Mouse (Mus musculus) neural tube, embryonic 11.5 days (tissue): ENCODE measurements around the gene Slc35e3. TPM values are rescaled to one million over a fixed set of nuclear protein-coding genes. Genes with fewer than 3 reads are reported as not detected.

ENCODE experiments used
- ATAC-seq: fragments of 200-750 bp; cut with Nextera tagmentation; 2 replicates; pipeline ENCODE4 v1.8.0; 2017; ENCODE audit warnings: moderate number of reproducible peaks, mild to moderate bottlenecking, moderate TSS enrichment, moderate library complexity; ENCODE audit not compliant: insufficient read depth, low FRiP score, low TSS enrichment
- DNase-seq: peaks from one replicate; pipeline ENCODE4 v3.0.0-alpha.2; 2015; ENCODE audit warnings: low spot score
- H3K27ac ChIP-seq: fragments of 300-500 bp; sonication (generic); 2 replicates; pipeline ENCODE4 v1.5.1; 2014; ENCODE audit warnings: low read depth, mild to moderate bottlenecking, low read length
- H3K27me3 ChIP-seq: fragments of 300-500 bp; sonication (generic); 2 replicates; pipeline ENCODE4 v1.6.1; 2014; ENCODE audit warnings: mild to moderate bottlenecking, low read length, mixed read lengths; ENCODE audit not compliant: control insufficient read depth, insufficient read depth
- H3K36me3 ChIP-seq: fragments of 300-500 bp; sonication (generic); 2 replicates; pipeline ENCODE4 v1.6.1; 2014; ENCODE audit warnings: mild to moderate bottlenecking, low read length, moderate library complexity, mixed read lengths; ENCODE audit not compliant: control insufficient read depth, insufficient read depth
- H3K4me1 ChIP-seq: fragments of 300-500 bp; sonication (generic); 2 replicates; pipeline ENCODE4 v1.6.1; 2014; ENCODE audit warnings: low read length, mixed read lengths; ENCODE audit not compliant: control insufficient read depth, insufficient read depth
- H3K4me2 ChIP-seq: fragments of 300-500 bp; sonication (generic); 2 replicates; pipeline ENCODE4 v1.6.1; 2014; ENCODE audit warnings: low read depth, mild to moderate bottlenecking, moderate library complexity
- H3K4me3 ChIP-seq: fragments of 300-500 bp; sonication (generic); 2 replicates; pipeline ENCODE4 v1.5.1; 2014; ENCODE audit warnings: low read depth, low read length
- H3K9ac ChIP-seq: fragments of 300-500 bp; sonication (generic); 2 replicates; pipeline ENCODE4 v1.6.1; 2014; ENCODE audit warnings: mild to moderate bottlenecking, low read length
- H3K9me3 ChIP-seq: fragments of 300-500 bp; sonication (generic); 2 replicates; pipeline ENCODE4 v1.6.1; 2016; ENCODE audit warnings: low read length; ENCODE audit not compliant: control insufficient read depth
- WGBS: fragments of 180-500 bp; shearing (Covaris S2); extraction: QIAGEN DNeasy Blood & Tissue Kit; methylation state at CpG from one replicate; pipeline ENCODE4 v1.1.7; 2014; 5-methylcytosine and 5-hydroxymethylcytosine counted together
- polyA plus RNA-seq: library from polyadenylated mRNA; unstranded; fragments of >200 nt; fragmentation: Nextera tagmentation; extraction: Ambion mirVana; gene quantifications from 2 replicates; pipeline ENCODE4 v1.2.1, GENCODE M21; 2014

Slc35e3 gene
- polyA plus RNA-seq, 1 experiment from 2014 or later = 21.2 TPM

DNA sequence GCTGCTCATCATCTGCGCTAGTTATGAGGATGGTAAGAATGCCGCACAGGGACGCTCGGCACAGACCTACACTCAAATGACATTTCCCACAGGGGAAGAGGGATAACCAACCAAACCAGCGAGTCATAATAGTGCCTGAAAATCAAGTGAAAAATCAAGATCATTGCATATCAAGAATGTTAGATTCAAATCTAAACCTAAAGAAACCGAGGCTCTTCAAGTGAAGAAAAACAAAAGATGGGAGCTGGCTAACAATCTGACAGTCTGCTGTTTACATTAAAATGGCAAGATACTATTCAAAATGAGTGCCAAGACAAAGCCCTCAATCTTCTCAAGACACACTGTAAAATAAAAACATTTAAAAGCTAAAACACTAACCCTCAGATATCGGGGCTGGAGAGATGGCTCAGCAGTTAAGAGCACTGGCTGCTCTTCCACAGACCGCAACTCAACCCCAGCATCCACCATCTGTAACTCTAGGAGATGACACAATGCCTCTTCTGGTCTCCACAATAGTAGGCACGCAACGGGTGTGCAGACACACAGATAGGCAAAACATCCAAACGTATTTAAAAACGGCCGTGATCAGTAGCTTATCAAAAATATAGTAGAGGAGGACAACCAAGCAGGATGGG, 37.7 kb upstream of the Slc35e3 start:
- H3K9ac ChIP-seq = no peak overlapping the region
- no peaks in the 10 kb centered on the region for H3K4me1 ChIP-seq
- ATAC-seq (no peak), DNase-seq (no peak)
- H3K4me3 ChIP-seq = no peak overlapping the region
- no peak overlapping the region for H3K4me2 ChIP-seq
- H3K27ac ChIP-seq = no peak overlapping the region
- no peaks in the 10 kb centered on the region for H3K27me3 ChIP-seq
- WGBS = 95% methylated on average over 13 of the region's 13 CpGs
- no peaks in the 10 kb centered on the region for H3K9me3 ChIP-seq
- peaks cover 25% of the 10 kb centered on the region for H3K36me3 ChIP-seq

DNA sequence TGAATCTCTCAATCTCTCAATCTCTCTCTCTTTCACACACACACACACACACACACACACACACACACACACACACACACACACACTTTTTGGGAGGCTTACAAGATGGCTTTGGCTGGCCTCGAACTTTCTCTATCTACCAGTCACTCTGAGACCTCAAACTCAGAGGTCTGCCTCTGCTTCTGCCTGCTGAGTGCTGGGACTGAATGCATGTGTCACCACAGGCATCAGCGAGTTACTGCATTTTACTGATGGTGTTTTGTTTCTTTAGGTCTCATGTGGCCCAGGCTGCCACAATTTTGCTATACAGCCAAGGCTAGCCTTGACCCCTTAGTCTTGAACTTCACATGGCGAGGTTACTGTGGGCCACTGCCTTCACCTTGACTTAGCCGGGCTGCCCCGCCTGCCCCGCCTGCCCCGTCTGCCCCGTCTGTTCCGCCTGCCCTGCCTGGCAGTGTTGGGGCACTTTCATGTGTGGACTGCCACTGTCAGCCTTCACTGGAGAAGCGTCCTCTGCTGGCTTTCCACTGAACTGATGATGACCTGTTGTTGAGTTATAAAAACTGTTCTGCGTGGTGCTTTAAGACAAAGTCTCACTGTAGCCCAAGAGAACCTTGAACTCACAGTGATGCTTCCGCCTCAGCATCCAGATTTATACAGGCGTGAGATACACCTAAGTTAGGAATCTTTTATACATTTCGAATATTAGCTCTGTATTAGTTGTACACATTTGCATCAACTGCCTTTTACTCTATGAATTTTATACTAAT, 36.5 kb upstream of the Slc35e3 start:
- Histone ChIP-seq H3K36me3 (peaks cover 24% of the 10 kb centered on the region), H3K27ac (no peak overlapping the region), H3K4me1 (no peaks in the 10 kb centered on the region), H3K27me3 (no peaks in the 10 kb centered on the region), H3K4me3 (no peak overlapping the region), H3K9me3 (no peaks in the 10 kb centered on the region), H3K4me2 (no peak overlapping the region), H3K9ac (no peak overlapping the region)
- ATAC-seq (no peak), DNase-seq (no peak)
- 92% methylated on average over 14 of the region's 14 CpGs for WGBS

DNA sequence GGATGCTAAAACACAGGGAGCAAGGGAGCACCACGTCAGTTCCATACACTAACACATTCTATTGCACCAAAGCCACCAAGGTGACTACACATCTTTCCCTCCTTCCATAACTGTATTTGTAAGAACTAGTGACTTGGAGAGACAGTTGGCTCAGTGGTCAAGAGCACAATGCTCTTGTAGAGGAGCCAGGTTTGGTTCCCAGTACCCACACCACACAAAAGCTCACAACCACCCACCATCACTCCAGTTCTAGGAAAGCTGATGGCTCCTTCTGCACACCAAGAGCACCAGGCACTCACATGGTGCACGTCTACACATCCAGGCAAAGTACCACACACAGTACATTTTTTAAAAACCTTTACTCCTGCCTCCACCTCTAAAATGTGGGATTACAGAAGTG, 35.9 kb upstream of the Slc35e3 start:
- Histone ChIP-seq H3K4me2 (no peak overlapping the region), H3K4me1 (no peaks in the 10 kb centered on the region), H3K27me3 (no peaks in the 10 kb centered on the region), H3K4me3 (no peak overlapping the region), H3K9me3 (no peaks in the 10 kb centered on the region), H3K9ac (no peak overlapping the region), H3K27ac (no peak overlapping the region), H3K36me3 (peaks cover 24% of the 10 kb centered on the region)
- DNase-seq (no peak), ATAC-seq (no peak)
- 89% methylated on average over 2 of the region's 2 CpGs for WGBS

DNA sequence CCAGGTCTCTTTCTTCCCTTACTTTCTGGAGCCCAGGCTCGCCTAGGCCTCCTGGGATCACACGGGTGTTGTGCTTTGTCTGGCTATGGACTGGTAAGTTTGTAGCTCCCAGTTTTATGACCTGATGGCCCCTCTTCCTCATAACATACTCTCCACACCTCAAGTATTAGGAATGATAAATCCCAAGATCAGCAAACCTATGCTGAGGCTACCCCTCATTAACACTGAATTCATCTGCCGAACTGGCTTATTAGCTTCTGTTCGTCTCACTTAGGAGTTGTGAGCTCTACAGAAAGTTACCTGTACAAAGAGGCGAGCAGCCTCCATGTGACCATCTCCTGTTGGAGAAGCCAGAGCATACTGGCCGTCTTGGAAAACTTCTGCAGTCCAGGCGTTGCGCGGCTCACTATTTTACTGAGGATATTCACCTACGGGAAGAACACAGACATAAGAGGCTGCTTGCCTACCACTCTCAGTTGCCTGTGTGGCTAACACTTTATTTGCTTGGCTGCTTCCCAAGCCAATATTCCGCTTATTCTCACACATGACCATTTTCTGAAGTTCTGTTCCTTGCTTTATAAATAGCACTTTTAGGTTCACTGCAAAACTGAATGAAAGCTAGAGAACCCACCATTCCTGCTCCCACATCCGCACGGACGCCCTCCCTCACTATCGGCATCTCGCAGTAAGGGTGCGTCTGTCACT, 35.0 kb upstream of the Slc35e3 start:
- Histone ChIP-seq H3K36me3 (peaks cover 22% of the 10 kb centered on the region), H3K4me1 (no peaks in the 10 kb centered on the region), H3K4me2 (no peak overlapping the region), H3K9ac (no peak overlapping the region), H3K4me3 (no peak overlapping the region), H3K27ac (no peak overlapping the region), H3K27me3 (no peaks in the 10 kb centered on the region), H3K9me3 (no peaks in the 10 kb centered on the region)
- ATAC-seq (no peak), DNase-seq (no peak)
- WGBS = 94% methylated on average over 17 of the region's 17 CpGs

DNA sequence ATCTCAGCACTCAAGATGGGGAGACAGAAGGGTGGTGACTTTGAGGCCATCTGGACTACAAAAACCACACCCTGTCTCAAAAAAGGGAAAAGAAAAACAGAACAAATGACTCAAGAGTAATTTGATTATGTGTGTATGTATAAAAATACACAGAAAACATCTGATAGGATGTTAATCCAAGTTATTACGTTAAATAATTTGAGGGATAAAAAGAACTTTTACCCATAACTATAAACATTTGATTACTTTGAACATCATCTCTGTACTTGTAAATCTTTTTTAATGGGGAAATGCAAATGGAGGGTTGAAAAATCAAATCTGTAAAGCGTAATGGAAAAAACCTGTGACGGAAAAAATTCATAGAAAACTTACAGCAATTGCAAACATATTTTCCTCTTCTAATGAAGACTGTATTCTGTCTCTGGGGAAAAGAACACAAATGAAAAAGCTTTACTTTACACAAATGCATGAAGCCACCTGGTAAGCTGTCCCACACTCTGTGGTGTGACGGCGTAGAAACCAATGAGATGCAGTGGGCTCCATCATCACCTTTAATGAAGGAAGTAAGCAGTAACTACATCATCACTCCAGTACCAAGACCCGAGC, 34.2 kb upstream of the Slc35e3 start:
- Histone ChIP-seq H3K4me1 (no peaks in the 10 kb centered on the region), H3K27me3 (no peaks in the 10 kb centered on the region), H3K4me2 (no peak overlapping the region), H3K36me3 (peaks cover 25% of the 10 kb centered on the region), H3K4me3 (no peak overlapping the region), H3K9ac (no peak overlapping the region), H3K9me3 (no peaks in the 10 kb centered on the region), H3K27ac (no peak overlapping the region)
- ATAC-seq (no peak), DNase-seq (no peak)
- WGBS = 96% methylated on average over 6 of the region's 6 CpGs

DNA sequence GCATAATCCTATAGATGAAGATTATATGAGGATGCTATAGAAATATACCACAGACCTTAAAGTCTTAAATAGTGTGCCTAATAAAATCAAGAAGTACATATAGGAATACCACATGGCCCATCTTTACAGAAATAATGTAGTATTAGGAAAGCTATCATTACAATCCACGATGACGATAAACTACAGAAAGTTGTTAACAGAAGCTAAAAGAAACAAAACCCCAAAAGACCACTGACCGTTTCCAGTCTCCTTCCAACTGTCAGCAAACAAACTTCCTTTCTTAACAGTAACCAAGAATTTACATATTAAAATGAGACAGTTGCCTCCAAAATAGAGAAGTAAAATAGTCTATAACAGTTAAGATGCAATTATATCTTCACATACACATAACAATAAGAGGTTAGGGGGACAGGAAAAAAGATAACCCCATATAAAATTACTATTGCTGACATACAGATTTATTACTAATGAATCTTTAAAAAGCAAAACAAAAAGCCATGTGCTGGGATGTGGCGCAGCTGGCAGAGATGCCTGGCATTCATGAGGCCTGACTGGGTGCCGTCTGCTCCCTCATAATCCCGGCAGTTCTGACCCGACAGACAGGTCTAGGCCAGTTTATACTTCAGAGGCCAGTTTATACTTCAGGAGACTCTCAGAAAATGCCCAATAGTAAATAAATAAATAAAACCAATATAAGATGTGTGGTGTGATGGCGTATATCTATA, 33.6 kb upstream of the Slc35e3 start:
- DNase-seq = no peak
- H3K36me3 ChIP-seq = peaks cover 20% of the 10 kb centered on the region
- no peaks in the 10 kb centered on the region for H3K9me3 ChIP-seq

DNA sequence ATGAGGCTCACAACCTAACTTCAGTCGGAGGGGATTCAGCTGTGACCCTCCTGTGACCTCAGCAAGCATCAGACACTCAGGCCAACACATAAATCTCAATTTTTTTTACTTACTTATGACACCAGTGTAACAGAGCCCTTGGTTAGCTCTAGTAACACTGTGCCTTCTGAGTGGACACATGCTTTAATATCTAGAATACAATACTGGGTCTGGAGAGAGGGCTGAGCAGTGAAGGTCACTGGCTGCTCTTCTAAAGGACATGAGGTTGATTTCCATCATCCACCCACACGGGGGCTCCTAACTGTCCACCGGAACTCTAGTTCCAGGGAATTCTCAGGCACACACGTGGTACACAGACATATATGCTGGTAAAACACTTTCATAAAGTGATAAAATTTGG, 32.8 kb upstream of the Slc35e3 start:
- Histone ChIP-seq H3K27me3 (no peaks in the 10 kb centered on the region), H3K36me3 (peaks cover 23% of the 10 kb centered on the region), H3K4me1 (no peaks in the 10 kb centered on the region), H3K9ac (no peak overlapping the region), H3K27ac (no peak overlapping the region), H3K4me2 (no peak overlapping the region), H3K4me3 (no peak overlapping the region), H3K9me3 (no peaks in the 10 kb centered on the region)
- WGBS = 93% methylated on average over 4 of the region's 4 CpGs
- DNase-seq = no peak
- ATAC-seq = no peak

More for the DNA sequence above, 33.6 kb upstream of the Slc35e3 start:
- no peak overlapping the region for H3K9ac ChIP-seq
- no peak overlapping the region for H3K4me2 ChIP-seq
- WGBS = 93% methylated on average over 8 of the region's 8 CpGs
- no peaks in the 10 kb centered on the region for H3K4me1 ChIP-seq
- no peak overlapping the region for H3K4me3 ChIP-seq
- ATAC-seq = no peak
- no peak overlapping the region for H3K27ac ChIP-seq
- H3K27me3 ChIP-seq = no peaks in the 10 kb centered on the region

DNA sequence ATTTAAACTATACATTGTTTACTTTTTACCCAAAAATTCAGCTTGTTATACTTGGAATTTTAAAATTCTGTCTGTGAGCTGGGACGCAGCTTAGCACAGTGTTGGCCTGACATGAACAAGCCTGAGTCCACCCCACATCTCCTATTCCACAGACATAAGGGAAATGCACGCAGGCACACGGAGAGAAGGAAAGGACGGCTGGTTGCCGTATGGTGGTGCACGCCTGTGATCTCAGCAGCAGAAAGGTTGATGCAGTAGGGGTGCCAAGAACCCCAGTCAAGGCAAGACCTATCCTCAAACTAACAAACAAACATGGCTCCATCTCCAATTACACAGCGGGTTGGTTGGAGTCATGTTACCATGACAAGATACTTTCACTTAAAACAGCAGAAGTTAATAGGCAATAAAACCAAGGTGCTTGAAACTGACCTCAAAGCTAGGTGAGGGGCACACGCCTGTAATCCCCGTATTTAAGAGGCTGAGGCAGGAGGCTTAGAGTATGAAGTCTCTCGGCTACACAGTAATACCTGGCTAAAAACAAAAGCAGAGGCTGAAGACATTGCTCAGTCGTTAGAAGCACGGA, 32.3 kb upstream of the Slc35e3 start:
- ATAC-seq (no peak), DNase-seq (no peak)
- no peaks in the 10 kb centered on the region for H3K4me1 ChIP-seq
- no peaks in the 10 kb centered on the region for H3K27me3 ChIP-seq
- WGBS = 93% methylated on average over 12 of the region's 12 CpGs
- no peak overlapping the region for H3K4me3 ChIP-seq
- no peaks in the 10 kb centered on the region for H3K9me3 ChIP-seq
- peaks cover 24% of the 10 kb centered on the region for H3K36me3 ChIP-seq
- H3K4me2 ChIP-seq = no peak overlapping the region
- no peak overlapping the region for H3K9ac ChIP-seq
- no peak overlapping the region for H3K27ac ChIP-seq
